Comparison of ENCODE assay signal across 7 mouse cellular contexts in the genomic region with DNA sequence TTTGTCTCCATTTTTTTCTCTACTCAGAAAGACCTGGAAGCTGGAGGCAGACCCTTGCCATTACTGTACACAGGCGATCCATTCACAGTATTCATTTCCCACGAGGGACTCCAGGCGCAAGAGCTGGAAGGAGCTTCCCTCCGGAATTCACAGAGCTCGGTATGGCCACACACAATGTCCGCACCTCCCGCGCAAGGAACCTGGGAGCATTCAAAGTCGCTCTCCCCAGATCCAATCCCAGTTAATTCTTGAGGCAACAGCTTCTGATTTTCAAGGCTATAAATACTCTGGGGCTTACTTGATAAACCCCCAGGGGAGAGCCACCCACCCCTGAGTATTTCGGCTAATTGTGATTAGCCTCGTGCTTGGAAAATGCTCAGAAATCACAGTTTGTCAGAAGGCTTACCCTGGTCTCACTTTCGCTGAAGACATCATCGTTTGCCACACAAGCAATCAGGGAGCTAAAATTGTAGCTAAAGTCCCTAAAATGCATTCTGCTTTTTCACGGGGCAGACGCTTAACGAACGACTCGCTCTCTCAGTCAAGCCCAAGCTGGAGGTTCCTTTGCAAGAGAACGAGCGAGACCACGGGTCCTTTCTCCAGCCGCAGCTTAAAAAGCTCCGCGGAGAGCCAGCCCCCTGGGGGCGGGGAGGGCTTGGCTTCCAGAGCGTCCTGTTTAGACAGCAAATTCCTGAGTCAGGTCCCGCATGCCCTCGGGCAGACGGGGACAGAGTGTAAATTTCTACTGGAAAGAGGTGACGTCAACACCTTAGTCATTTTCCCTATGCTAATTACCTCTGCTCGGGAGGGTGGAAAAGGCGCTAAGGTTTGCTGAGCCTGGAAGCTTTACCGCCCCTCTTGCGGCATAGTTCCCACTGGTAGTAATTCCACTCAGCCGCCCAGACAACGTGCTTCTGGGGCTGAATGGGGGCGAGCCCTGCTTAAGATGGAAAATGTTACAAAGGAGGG. TPM values are rescaled to one million over a fixed set of nuclear protein-coding genes. Genes with fewer than 3 reads are reported as not detected.
A peak's percentile ranks its signal among the peaks of the same experiment; 100 is the strongest.
DNase-seq lines count a peak whose midpoint lies in the region; ATAC-seq and TF ChIP-seq lines count a peak whose summit lies in the region.

No protein-coding gene starts in this region.

- intact Hi-C loops in left cerebral cortex, postnatal 4 days (cut with DNase I): no loop called here

- ATAC-seq in embryonic facial prominence, embryonic 12.5 days (ENCODE audit: insufficient number of reproducible peaks, insufficient read depth, low FRiP score, low TSS enrichment): peak; percentile 42; the same call in 1 of the 2 replicates

- peak overlapping the region; percentile 80 for H3K27ac ChIP-seq in embryonic facial prominence, embryonic 12.5 days
- H3K27ac ChIP-seq in midbrain, embryonic 10.5 days (replicated peaks): peak overlapping the region; percentile 86
- no peak overlapping the region for H3K27ac ChIP-seq in spleen, adult 2 months (ENCODE audit: insufficient read depth, low read length)

- peaks cover 13% of the 10 kb centered on the region for H3K36me3 ChIP-seq in embryonic facial prominence, embryonic 12.5 days
- H3K36me3 ChIP-seq in midbrain, embryonic 10.5 days: peaks cover 26% of the 10 kb centered on the region
- H3K36me3 ChIP-seq in spleen, adult 2 months (ENCODE audit: control insufficient read depth, insufficient read depth, low read length): peaks cover 6% of the 10 kb centered on the region

- no peak for TF ChIP-seq CTCF in spleen, adult 2 months (IDR thresholded peaks at IDR 0.05; ENCODE audit: extremely low read depth, insufficient read depth, insufficient read length, insufficient replicate concordance)

- DNase-seq in adrenal gland, postnatal 4 days (ENCODE audit: low spot score in 2 of 2): peak; percentile 57 to 66
- DNase-seq in heart, adult 18-20 months: peak; percentile 91 to 94
- DNase-seq in kidney, adult 11 months: peak; percentile 96
- peak; percentile 71 for DNase-seq in left cerebral cortex, postnatal 4 days
- peak; percentile 84 for DNase-seq in midbrain, embryonic 10.5 days (ENCODE audit: low spot score)
- no peak for DNase-seq in spleen, adult 2 months (ENCODE audit: low read depth in 1 of 2, low spot score in 2 of 2)

- H3K4me2 ChIP-seq in embryonic facial prominence, embryonic 12.5 days (replicated peaks): peak overlapping the region; percentile 61

- H3K4me3 ChIP-seq in embryonic facial prominence, embryonic 12.5 days: peak overlapping the region; percentile 30
- H3K4me3 ChIP-seq in midbrain, embryonic 10.5 days: peak overlapping the region; percentile 57
- H3K4me3 ChIP-seq in spleen, adult 2 months (ENCODE audit: extremely low read depth, insufficient read depth, insufficient read length): peak overlapping the region; percentile 10; the same call in 1 of the 2 replicates

- no peak; the same call in 1 of the 2 replicates for TF ChIP-seq POLR2A in spleen, adult 2 months (IDR thresholded peaks at IDR 0.05; ENCODE audit: low read depth, low read length)

- WGBS in embryonic facial prominence, embryonic 12.5 days: under 1% methylated on average over 37 of the region's 37 CpGs
- under 1% methylated on average over 37 of the region's 37 CpGs for WGBS in midbrain, embryonic 10.5 days
- 6% methylated on average over 37 of the region's 37 CpGs for WGBS in spleen, adult 2 months

- H3K9ac ChIP-seq in embryonic facial prominence, embryonic 12.5 days: peak overlapping the region; percentile 35

- H3K9me3 ChIP-seq in embryonic facial prominence, embryonic 12.5 days: no peaks in the 10 kb centered on the region
- H3K9me3 ChIP-seq in midbrain, embryonic 10.5 days (replicated peaks): no peaks in the 10 kb centered on the region

- H3K4me1 ChIP-seq in embryonic facial prominence, embryonic 12.5 days: peaks cover 62% of the 10 kb centered on the region
- H3K4me1 ChIP-seq in midbrain, embryonic 10.5 days: peaks cover 59% of the 10 kb centered on the region
- no peaks in the 10 kb centered on the region; the same call in 1 of the 2 replicates for H3K4me1 ChIP-seq in spleen, adult 2 months (ENCODE audit: control insufficient read depth, insufficient read depth, insufficient read length)

- H3K27me3 ChIP-seq in embryonic facial prominence, embryonic 12.5 days: peaks cover 8% of the 10 kb centered on the region; the same call in 1 of the 2 replicates
- H3K27me3 ChIP-seq in midbrain, embryonic 10.5 days (ENCODE audit: low read depth, poor library complexity, severe bottlenecking): peaks cover 27% of the 10 kb centered on the region
- H3K27me3 ChIP-seq in spleen, adult 2 months (ENCODE audit: control insufficient read depth, insufficient read depth, low read length): no peaks in the 10 kb centered on the region

RNA-seq across cellular contexts. Expression of gene Kcne1, which starts 40.5 kb away (rescaled TPM):
- total RNA-seq in adrenal gland, postnatal 4 days (2021): under 1 TPM in 1 of 2 experiments, not detected in 1; 0.34 TPM
- polyA plus RNA-seq in embryonic facial prominence, embryonic 12.5 days (2016; fragmentation: Nextera tagmentation; extraction: Ambion mirVana): 0.13 and 0.69 TPM in 2 replicates
- total RNA-seq in heart, adult 18-20 months (2021): 1 to 10 TPM; 7.1 to 7.8 TPM
- total RNA-seq in left cerebral cortex, postnatal 4 days (2021): not detected
- 0.41 and 0.55 TPM in 2 replicates for polyA plus RNA-seq in midbrain, embryonic 10.5 days (2016; fragmentation: Nextera tagmentation; extraction: Ambion mirVana)
- not detected in 2 replicates for polyA plus RNA-seq in spleen, adult 2 months (2012; rRNA removed)

Comparison
In these comparisons a context has a peak if more than half of its experiments do, and no peak if none do; other contexts are left out.
1. DNase-seq: peak in adrenal gland, postnatal 4 days (2 of 2), heart, adult 18-20 months (2 of 2), kidney, adult 11 months (single experiment), left cerebral cortex, postnatal 4 days (single experiment) and midbrain, embryonic 10.5 days (single experiment); none in spleen, adult 2 months (0 of 2).
2. RNA of gene Kcne1, which starts 40.5 kb away (total RNA-seq): 7.1 to 7.8 TPM in heart, adult 18-20 months; 0.34 TPM in adrenal gland, postnatal 4 days and not detected in left cerebral cortex, postnatal 4 days; every median in the first group is over 4 times any median in the second.
3. Peak in every context shown above with its lines, with median percentiles within 50 percentile points of each other: H3K4me3 ChIP-seq.